Mouse (Mus musculus) lung, adult 2 months (tissue): Measurements from ENCODE around the gene Tectb.
A peak's percentile ranks its signal among the peaks of the same experiment; 100 is the strongest.

ENCODE experiments used
- CTCF ChIP-seq: fragments of 200-500 bp; IDR thresholded peaks from 2 replicates; pipeline ENCODE4 v1.5.1; 2011; ENCODE audit warnings: mild to moderate bottlenecking, low read length, control low read depth; ENCODE audit not compliant: insufficient read depth
- POLR2A ChIP-seq: fragments of 200-500 bp; IDR thresholded peaks from 2 replicates; pipeline ENCODE4 v1.6.1; 2011; ENCODE audit warnings: low read depth, mild to moderate bottlenecking, control low read depth, low read length, borderline replicate concordance; ENCODE audit errors: extremely low read depth

DNA sequence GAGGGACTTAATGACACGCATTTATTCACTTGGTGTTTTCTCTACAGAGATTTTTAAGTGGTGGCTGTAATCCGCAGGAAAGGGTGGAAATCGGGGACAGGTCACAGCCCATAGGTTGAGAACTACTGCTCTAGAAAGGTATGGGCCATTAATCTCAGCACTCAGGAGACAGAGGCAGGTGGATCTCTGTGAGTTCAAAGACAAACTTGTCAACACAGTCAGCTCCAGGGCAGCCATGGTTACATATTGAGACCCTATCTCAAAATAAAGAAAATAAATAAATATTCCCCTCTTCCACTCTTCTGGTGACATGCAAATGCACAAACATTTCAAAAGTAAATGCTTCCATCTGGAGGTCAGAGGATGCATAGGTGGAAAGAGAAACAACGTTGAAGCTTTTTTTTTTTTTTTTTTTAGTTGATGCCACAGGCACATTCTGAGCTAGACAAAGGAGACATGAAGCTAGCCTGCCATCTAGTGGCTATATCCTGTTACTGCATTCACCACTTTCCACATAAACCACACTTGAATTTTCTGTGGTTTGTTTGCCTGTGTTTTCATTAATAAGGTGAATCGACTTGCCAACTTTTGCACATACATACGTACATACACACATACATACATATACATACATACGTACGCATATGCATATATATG is 26.1 kb downstream of the Tectb start:
- TF ChIP-seq CTCF (peak; percentile 28; the same call in 1 of the 2 replicates), POLR2A (no peak)
